Mouse (Mus musculus): Measurements from ENCODE around the gene Stpg3.
"Not testable (repeated sequence)": the region's sequence is repeated elsewhere in the genome, so short reads cannot be mapped to it uniquely, and the experiment has no call there.

Gene Stpg3

GRCm38 (mm10) chr2:25214444-25214843 is at the start of gene Stpg3:
Gene Stpg3, minus strand, starts transcription at chr2:25214637.
- no peak for DNase-seq

- DNase-seq = no peak
Measured at GRCm38 (mm10) chr2:25263623-25264285, 49.3 kb upstream of the Stpg3 start.

GRCm38 (mm10) chr2:25262795-25263622 is 48.6 kb upstream of the Stpg3 start:
- peak; percentile 54 for DNase-seq

- peak; percentile 98 for DNase-seq
Measured at GRCm38 (mm10) chr2:25262291-25262767, 47.9 kb upstream of the Stpg3 start, which contains the start of gene Tprn. Gene Tprn, plus strand, starts transcription at chr2:25262618.

- no peak for DNase-seq
Measured at GRCm38 (mm10) chr2:25261870-25262269, 47.4 kb upstream of the Stpg3 start.

- no peak for DNase-seq
Measured at GRCm38 (mm10) chr2:25258887-25259286, 44.5 kb upstream of the Stpg3 start.

GRCm38 (mm10) chr2:25257250-25257649 is 42.8 kb upstream of the Stpg3 start:
- DNase-seq = not testable (repeated sequence)

- DNase-seq = peak; percentile 59
Measured at GRCm38 (mm10) chr2:25256443-25257109, 42.1 kb upstream of the Stpg3 start.

GRCm38 (mm10) chr2:25255284-25255779 is 40.9 kb upstream of the Stpg3 start, which contains the start of gene Tmem203:
Gene Tmem203, plus strand, starts transcription at chr2:25255439.
- peak; percentile 92 for DNase-seq

GRCm38 (mm10) chr2:25252331-25252730 is 37.9 kb upstream of the Stpg3 start:
- no peak for DNase-seq

GRCm38 (mm10) chr2:25246183-25247072 is 32.0 kb upstream of the Stpg3 start, which contains the start of gene AL732309.1:
Gene AL732309.1, minus strand, starts transcription at chr2:25246863.
- DNase-seq = no peak

GRCm38 (mm10) chr2:25244144-25244543 is 29.7 kb upstream of the Stpg3 start:
- DNase-seq = no peak

- DNase-seq = no peak
Measured at GRCm38 (mm10) chr2:25243342-25243741, 28.9 kb upstream of the Stpg3 start.

GRCm38 (mm10) chr2:25242101-25242506 is 27.7 kb upstream of the Stpg3 start, which contains the start of the genes Rnf208 and Cysrt1:
Gene Rnf208, plus strand, starts transcription at chr2:25242255.
Gene Cysrt1, minus strand, starts transcription at chr2:25242452.
- no peak for DNase-seq

- DNase-seq = no peak
Measured at GRCm38 (mm10) chr2:25241438-25241775, 27.0 kb upstream of the Stpg3 start.

GRCm38 (mm10) chr2:25240723-25241437 is 26.4 kb upstream of the Stpg3 start:
- peak; percentile 76 for DNase-seq

- no peak for DNase-seq
Measured at GRCm38 (mm10) chr2:25240310-25240709, 25.9 kb upstream of the Stpg3 start.

GRCm38 (mm10) chr2:25239766-25240165 is 25.3 kb upstream of the Stpg3 start:
- no peak for DNase-seq

- DNase-seq = no peak
Measured at GRCm38 (mm10) chr2:25238106-25238505, 23.7 kb upstream of the Stpg3 start.

GRCm38 (mm10) chr2:25237522-25237921 is 23.1 kb upstream of the Stpg3 start:
- no peak for DNase-seq

GRCm38 (mm10) chr2:25236614-25237013 is 22.2 kb upstream of the Stpg3 start, which contains the start of gene Rnf224:
Gene Rnf224, minus strand, starts transcription at chr2:25236787.
- DNase-seq = no peak

Data from liver (tissue).